Mouse (Mus musculus) hindbrain, embryonic 12.5 days (tissue): ENCODE measurements around the gene Ormdl1. TPM values are rescaled to one million over a fixed set of nuclear protein-coding genes. Genes with fewer than 3 reads are reported as not detected.
"Not testable (repeated sequence)": the region's sequence is repeated elsewhere in the genome, so short reads cannot be mapped to it uniquely, and the experiment has no call there.

ENCODE experiments used
- ATAC-seq: fragments of 200-750 bp; cut with Nextera tagmentation; 2 replicates; pipeline ENCODE4 v1.8.0; 2017; ENCODE audit warnings: moderate TSS enrichment; ENCODE audit not compliant: low FRiP score
- H3K27ac ChIP-seq: fragments of 300-500 bp; sonication (generic); 2 replicates; pipeline ENCODE4 v1.5.1; 2016; ENCODE audit warnings: mild to moderate bottlenecking
- H3K27me3 ChIP-seq: fragments of 300-500 bp; sonication (generic); 2 replicates; pipeline ENCODE4 v1.6.1; 2016; ENCODE audit warnings: mild to moderate bottlenecking
- H3K36me3 ChIP-seq: fragments of 300-500 bp; sonication (generic); 2 replicates; pipeline ENCODE4 v1.6.1; 2016; ENCODE audit warnings: mild to moderate bottlenecking
- H3K4me1 ChIP-seq: fragments of 300-500 bp; sonication (generic); 2 replicates; pipeline ENCODE4 v1.6.1; 2016
- H3K4me2 ChIP-seq: fragments of 300-500 bp; sonication (generic); replicated peaks from 2 replicates; pipeline ENCODE4 v1.6.1; 2016; ENCODE audit warnings: mild to moderate bottlenecking
- H3K4me3 ChIP-seq: fragments of 300-500 bp; sonication (generic); 2 replicates; pipeline ENCODE4 v1.5.1; 2016; ENCODE audit warnings: mild to moderate bottlenecking
- H3K9ac ChIP-seq: fragments of 300-500 bp; sonication (generic); 2 replicates; pipeline ENCODE4 v1.6.1; 2016; ENCODE audit warnings: mild to moderate bottlenecking, moderate library complexity
- H3K9me3 ChIP-seq: fragments of 300-500 bp; sonication (generic); replicated peaks from 2 replicates; pipeline ENCODE4 v1.6.1; 2016; ENCODE audit warnings: mild to moderate bottlenecking
- WGBS: fragments of 180-500 bp; shearing (Covaris S2); methylation state at CpG from one replicate; pipeline ENCODE4 v1.1.7; 2016; 5-methylcytosine and 5-hydroxymethylcytosine counted together
- polyA plus RNA-seq: library from polyadenylated mRNA; unstranded; fragments of >200 nt; fragmentation: Nextera tagmentation; extraction: Ambion mirVana; gene quantifications from 2 replicates; pipeline ENCODE4 v1.2.1, GENCODE M21; 2016

Gene Ormdl1
- polyA plus RNA-seq = 60.9 and 65.5 TPM in 2 replicates

DNA sequence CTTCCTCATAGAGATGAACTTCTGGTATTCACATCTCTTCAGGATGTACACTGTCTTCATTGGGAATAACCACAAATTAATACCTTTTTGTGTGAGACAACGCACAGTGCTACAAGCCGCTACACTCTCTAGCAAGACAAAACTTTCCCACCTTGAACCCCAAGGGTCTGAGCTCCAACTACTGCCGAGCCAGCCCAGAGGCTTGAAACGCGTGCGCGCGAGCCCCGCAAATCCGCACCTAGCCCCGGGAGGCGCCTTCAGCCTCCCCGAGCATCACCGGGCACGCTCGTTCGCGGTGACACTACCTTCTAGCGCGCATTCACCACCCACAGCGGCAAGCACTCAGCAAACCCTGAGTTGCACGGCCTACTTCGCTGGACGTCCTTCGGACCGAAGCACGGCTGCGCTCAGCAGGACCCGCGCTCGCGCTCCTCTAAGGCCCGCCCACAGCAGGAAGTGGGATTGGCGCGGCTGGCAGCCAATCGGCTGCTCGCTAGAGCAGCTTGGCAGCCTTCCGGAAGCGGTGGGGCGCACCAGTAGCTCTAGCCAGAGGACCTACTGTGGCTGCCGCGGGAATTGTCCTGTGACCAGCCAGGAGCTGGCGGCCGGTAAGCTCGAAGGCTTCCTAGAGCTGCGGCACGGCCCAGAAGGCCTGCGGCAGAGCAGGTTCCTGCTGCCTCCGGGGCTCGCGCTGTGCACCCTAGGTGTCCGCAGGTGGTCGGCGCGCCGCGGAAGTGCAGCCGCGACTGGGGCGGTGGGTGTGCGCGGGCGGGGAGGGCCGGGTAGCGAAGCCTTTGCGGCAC, at the start of gene Ormdl1, which contains the start of the genes Pms1 and Gm28778:
TSS of gene Ormdl1 (plus strand) at position 515 of the 803 bp plus-strand sequence.
TSS of gene Pms1 (minus strand) at position 438 of the 803 bp plus-strand sequence.
TSS of gene Gm28778 (plus strand) at position 531 of the 803 bp plus-strand sequence.
- H3K27ac ChIP-seq = peak within 1 kb of the TSS; percentile 86
- H3K9me3 ChIP-seq = no peaks in the 10 kb centered on the region
- H3K4me1 ChIP-seq = peaks cover 8% of the 10 kb centered on the region
- H3K9ac ChIP-seq = peak within 1 kb of the TSS; percentile 79
- H3K4me3 ChIP-seq = peak within 1 kb of the TSS; percentile 84
- 0 out of 2 replicates have a peak, but pooled peaks cover 7% of the 10 kb centered on the region for H3K36me3 ChIP-seq
- peak within 1 kb of the TSS; percentile 63 for H3K4me2 ChIP-seq
- 1% methylated on average over 58 of the region's 66 CpGs for WGBS
- ATAC-seq = peak; percentile 100
- no peaks in the 10 kb centered on the region for H3K27me3 ChIP-seq

DNA sequence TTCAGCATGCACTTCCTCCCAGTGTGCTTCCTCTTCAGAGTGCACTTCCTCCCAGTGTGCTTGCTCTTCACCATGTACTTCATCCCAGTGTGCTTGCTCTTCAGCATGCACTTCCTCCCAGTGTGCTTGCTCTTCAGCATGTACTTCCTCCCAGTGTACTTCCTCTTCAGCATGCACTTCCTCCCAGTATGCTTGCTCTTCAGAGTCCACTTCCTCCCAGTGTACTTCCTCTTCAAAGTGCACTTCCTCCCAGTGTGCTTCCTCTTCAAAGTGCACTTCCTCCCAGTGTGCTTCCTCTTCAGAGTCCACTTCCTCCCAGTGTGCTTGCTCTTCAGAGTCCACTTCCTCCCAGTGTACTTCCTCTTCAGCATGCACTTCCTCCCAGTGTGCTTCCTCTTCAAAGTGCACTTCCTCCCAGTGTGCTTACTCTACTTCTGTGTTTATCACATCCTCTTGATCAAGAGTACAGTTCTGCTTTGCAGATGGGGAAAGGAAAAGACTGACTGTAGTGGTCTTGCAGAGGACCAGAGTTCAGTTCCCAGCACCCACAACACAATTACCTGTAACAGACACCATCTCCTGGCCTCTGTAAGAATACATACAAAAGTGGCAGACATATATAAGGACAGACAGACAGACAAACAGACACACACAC, 31.8 kb upstream of the Ormdl1 start:
- H3K4me2 ChIP-seq, H3K4me3 ChIP-seq, H3K36me3 ChIP-seq, H3K27me3 ChIP-seq, H3K9me3 ChIP-seq, H3K27ac ChIP-seq, H3K9ac ChIP-seq, ATAC-seq, H3K4me1 ChIP-seq: not testable (repeated sequence)

DNA sequence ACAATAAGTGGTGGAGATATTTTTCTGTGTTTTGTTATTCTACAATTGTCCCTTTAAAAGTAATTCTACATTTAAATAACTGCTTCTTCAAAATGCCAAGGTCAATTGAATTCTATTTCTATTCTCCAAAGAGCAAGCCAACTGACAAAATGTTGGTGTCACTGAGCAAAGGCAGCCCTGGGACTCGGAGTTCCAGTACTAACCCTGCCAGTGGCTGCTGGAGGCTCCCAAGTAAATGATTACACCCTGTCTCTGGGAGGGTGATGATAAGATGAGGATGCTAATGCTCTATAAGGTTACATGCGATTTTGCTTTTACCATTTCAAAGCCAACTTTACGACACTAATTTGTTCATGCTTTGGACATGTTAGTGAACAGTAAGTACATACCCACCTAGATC, 27.0 kb upstream of the Ormdl1 start:
- no peak overlapping the region for H3K4me2 ChIP-seq
- WGBS = 97% methylated on average over 3 of the region's 3 CpGs

DNA sequence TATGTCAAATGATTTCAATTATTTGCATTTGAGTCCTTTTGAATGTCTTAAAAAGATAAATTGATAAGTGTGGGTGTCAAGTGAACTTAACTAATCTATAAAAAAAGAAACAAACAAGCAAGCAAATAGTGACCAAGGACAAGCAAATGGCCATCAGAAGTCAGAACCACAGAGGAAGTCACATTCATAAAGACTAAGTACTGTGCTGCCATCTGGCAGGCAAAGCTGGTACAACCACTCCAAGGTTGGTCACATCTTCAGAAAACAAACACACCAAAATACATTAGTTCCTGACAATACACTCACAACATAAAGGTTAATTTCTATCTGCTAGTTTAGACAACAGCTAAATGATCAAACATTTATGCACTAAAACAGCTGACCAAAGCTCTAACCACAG, 24.2 kb upstream of the Ormdl1 start:
- no peak for ATAC-seq
- H3K27ac ChIP-seq = no peak overlapping the region
- H3K4me1 ChIP-seq = no peaks in the 10 kb centered on the region
- no peak overlapping the region for H3K9ac ChIP-seq
- H3K4me2 ChIP-seq = no peak overlapping the region
- no peaks in the 10 kb centered on the region for H3K9me3 ChIP-seq
- H3K4me3 ChIP-seq = no peak overlapping the region
- no peaks in the 10 kb centered on the region for H3K27me3 ChIP-seq
- H3K36me3 ChIP-seq = no peaks in the 10 kb centered on the region

More for the DNA sequence above, 27.0 kb upstream of the Ormdl1 start:
- Histone ChIP-seq H3K27me3 (no peaks in the 10 kb centered on the region), H3K9me3 (no peaks in the 10 kb centered on the region), H3K9ac (no peak overlapping the region), H3K4me3 (no peak overlapping the region), H3K27ac (no peak overlapping the region), H3K36me3 (peaks cover 5% of the 10 kb centered on the region; the same call in 1 of the 2 replicates), H3K4me1 (no peaks in the 10 kb centered on the region)
- ATAC-seq = no peak

DNA sequence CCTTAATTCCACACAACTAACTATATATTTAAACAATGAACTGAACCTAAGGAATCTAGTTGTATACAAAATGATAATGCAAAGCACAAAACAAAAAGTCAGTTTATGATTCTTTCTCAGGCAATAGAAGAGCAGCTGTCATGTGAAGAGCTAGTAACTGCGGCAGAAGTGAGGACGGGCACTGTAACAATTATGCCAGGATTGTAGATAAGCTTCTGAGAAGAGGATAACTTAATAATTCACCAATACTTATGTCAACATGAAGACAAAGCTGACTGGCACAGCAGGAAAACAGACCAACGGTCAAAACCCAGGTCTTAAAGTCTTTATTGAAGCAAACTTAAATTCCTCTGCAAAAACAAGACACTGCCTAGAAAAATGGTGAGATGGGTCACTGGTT, 5.7 kb upstream of the Ormdl1 start:
- Histone ChIP-seq H3K36me3 (no peaks in the 10 kb centered on the region), H3K4me1 (0 out of 2 replicates have a peak, but pooled peaks cover 3% of the 10 kb centered on the region), H3K9me3 (no peaks in the 10 kb centered on the region), H3K27ac (no peak overlapping the region), H3K4me3 (no peak overlapping the region), H3K27me3 (no peaks in the 10 kb centered on the region), H3K9ac (no peak overlapping the region), H3K4me2 (no peak overlapping the region)
- ATAC-seq = no peak
- 92% methylated on average over 3 of the region's 3 CpGs for WGBS

DNA sequence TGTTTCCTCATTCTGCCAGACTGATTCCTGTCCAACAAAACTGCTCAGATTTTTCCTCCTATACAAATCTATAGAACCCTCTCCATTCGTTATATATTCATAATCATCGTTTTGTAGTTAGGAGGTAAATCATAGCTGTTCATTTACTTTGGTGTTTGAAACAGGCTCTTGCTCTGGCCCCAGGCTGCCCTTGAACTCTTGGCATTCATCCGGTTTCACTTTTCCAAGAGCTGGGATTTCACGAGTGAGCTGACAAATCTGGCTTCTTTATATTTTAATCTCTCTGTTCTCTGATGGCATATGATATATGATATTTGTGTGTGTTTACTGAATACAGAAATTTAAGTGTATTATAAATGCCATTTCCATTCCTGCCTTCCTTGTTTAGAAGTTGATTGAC, 3.6 kb downstream of the Ormdl1 start:
- H3K9me3 ChIP-seq = no peaks in the 10 kb centered on the region
- 0 out of 2 replicates have a peak, but pooled peaks cover 7% of the 10 kb centered on the region for H3K36me3 ChIP-seq
- WGBS = 88% methylated on average over 4 of the region's 4 CpGs

DNA sequence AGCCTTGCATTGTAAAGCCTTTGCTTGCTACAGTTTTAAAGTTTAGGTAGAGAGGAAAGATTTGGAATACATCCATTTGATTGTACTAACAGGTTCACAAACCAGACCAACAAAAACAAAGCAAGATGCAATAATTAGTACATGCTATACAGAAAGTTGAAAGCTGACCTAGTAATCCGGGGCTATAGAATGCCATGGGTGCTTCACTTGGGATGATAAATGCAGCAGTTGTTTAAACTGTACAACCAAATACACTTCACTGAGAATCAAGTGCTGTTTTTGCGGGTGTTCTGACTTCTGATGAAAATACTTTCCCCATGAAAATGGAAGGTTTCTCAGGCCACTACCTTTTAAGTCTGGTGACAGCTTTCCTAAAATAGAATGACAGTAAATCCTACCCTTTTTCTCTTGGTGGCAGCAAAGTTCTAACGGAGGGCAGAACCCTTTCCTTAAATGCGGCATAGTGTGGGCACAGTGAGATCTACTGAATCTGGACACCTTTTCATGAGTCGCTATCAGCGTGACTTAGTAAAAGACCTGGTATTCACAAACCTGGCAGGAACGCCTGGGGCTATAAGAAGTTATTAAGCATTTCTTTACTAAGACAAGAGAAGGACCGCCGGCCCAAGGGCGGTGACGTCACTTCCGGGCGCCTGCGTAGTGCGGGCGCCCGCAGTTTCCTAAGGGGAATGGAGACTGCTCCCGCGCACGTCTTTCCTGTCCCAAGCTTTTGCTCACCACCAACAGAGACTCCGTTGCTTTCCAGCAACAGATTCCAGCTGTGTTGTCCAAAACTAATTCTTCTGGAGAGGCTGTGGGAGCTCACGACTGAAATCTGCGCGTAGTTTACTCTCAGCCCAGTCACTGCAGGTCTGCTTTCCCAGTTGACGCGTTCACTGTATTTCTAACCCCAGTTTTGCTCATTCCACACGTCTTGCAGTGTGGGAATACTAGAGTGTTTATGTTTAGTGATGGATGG, 16.4 kb downstream of the Ormdl1 start, which contains the start of gene Osgepl1:
TSS of gene Osgepl1 (plus strand) at position 636 of the 979 bp plus-strand sequence.
- Histone ChIP-seq H3K9me3 (no peaks in the 10 kb centered on the region), H3K9ac (peak within 1 kb of the TSS; percentile 74), H3K4me1 (no peaks in the 10 kb centered on the region), H3K4me2 (peak within 1 kb of the TSS; percentile 69), H3K36me3 (peaks cover 9% of the 10 kb centered on the region), H3K27ac (peak within 1 kb of the TSS; percentile 88), H3K4me3 (peak within 1 kb of the TSS; percentile 65), H3K27me3 (no peaks in the 10 kb centered on the region)
- peak; percentile 99 for ATAC-seq
- WGBS = 3% methylated on average over 27 of the region's 27 CpGs

More for the DNA sequence above, 3.6 kb downstream of the Ormdl1 start:
- no peaks in the 10 kb centered on the region for H3K27me3 ChIP-seq
- no peak overlapping the region for H3K4me2 ChIP-seq
- no peak overlapping the region for H3K9ac ChIP-seq
- peaks cover 8% of the 10 kb centered on the region for H3K4me1 ChIP-seq
- no peak for ATAC-seq
- no peak overlapping the region for H3K4me3 ChIP-seq
- H3K27ac ChIP-seq = no peak overlapping the region

DNA sequence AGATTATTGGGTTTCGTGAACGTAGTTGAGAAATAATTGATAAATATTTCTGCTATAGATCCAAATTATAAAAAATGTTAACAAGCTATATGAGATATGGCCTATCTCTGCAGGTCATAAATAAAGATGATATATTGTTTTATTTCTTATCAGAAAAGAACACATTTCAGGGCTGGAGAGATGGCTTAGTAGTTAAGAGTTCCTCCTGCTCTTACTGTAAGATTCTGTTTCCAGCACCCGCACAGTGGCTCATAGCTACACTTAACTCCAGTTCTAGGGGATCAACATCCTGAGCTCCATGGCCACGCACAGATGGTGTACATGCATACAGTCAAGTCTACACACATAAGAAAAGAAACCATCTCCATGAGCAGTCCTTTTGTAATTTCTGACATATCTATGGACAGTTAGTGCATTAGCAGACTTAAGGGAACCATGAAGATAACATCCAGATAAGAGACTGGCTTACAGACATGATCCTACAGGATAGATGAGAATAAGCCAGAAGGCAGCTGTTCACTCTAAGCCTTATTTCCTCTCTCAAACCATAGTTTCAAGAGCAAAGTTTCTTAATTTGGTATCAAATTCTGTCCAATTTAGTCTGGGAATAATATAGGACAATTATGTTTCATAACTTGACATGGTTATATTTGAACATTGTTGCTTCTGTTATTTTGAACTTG, 24.9 kb downstream of the Ormdl1 start:
- Histone ChIP-seq H3K27ac (no peak overlapping the region), H3K36me3 (peaks cover 13% of the 10 kb centered on the region), H3K4me2 (no peak overlapping the region), H3K4me3 (no peak overlapping the region), H3K4me1 (no peaks in the 10 kb centered on the region), H3K9ac (no peak overlapping the region), H3K27me3 (no peaks in the 10 kb centered on the region), H3K9me3 (no peaks in the 10 kb centered on the region)
- WGBS = 96% methylated on average over 4 of the region's 4 CpGs
- no peak for ATAC-seq

DNA sequence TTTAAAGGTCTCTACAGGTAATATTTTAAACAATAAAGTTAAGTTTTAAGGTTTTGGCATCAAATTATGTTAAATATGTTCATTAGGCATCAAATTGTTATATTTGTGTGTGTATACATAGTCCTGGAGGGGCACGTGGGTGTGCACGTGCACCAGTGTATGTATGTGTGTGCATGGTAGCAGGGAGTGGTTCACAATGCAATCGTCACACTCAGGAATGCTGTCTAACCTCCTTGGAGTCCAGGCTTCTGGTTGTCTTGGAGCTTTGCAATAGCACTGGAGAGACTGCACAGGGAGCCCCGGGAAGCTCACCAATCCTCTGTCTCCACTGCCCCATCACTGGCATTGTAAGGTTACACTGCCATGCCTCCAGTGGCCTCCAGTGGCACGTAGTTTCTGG, 26.4 kb downstream of the Ormdl1 start:
- Histone ChIP-seq H3K36me3 (peaks cover 7% of the 10 kb centered on the region; the same call in 1 of the 2 replicates), H3K4me1 (no peaks in the 10 kb centered on the region), H3K4me3 (no peak overlapping the region), H3K27me3 (no peaks in the 10 kb centered on the region), H3K9ac (no peak overlapping the region), H3K9me3 (no peaks in the 10 kb centered on the region), H3K4me2 (no peak overlapping the region), H3K27ac (no peak overlapping the region)
- WGBS = 97% methylated on average over 5 of the region's 5 CpGs
- ATAC-seq = no peak

DNA sequence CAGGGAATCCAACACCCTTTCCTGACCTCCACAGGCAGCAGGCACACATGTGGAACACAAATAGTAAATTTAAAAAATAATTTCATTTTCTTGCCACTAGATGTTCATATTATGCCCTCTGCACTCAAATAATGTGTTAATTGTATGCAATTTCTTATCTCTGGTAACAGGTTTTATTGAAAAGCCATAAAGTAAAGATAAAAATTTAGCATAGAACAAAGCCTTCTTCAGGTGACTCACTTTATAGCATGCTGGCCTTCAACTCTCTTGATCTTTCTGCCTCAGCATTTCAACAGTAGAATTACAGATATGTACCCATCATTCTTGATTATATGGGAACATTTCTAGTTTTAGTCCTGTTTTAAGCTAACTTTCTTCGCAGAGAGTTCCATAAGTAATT, 27.4 kb downstream of the Ormdl1 start:
- Histone ChIP-seq H3K9me3 (no peaks in the 10 kb centered on the region), H3K4me2 (no peak overlapping the region), H3K4me3 (no peak overlapping the region), H3K27me3 (no peaks in the 10 kb centered on the region), H3K4me1 (no peaks in the 10 kb centered on the region), H3K36me3 (peaks cover 4% of the 10 kb centered on the region; the same call in 1 of the 2 replicates), H3K27ac (no peak overlapping the region), H3K9ac (no peak overlapping the region)
- ATAC-seq = no peak
- WGBS = 100% methylated on average over 1 of the region's 1 CpGs

DNA sequence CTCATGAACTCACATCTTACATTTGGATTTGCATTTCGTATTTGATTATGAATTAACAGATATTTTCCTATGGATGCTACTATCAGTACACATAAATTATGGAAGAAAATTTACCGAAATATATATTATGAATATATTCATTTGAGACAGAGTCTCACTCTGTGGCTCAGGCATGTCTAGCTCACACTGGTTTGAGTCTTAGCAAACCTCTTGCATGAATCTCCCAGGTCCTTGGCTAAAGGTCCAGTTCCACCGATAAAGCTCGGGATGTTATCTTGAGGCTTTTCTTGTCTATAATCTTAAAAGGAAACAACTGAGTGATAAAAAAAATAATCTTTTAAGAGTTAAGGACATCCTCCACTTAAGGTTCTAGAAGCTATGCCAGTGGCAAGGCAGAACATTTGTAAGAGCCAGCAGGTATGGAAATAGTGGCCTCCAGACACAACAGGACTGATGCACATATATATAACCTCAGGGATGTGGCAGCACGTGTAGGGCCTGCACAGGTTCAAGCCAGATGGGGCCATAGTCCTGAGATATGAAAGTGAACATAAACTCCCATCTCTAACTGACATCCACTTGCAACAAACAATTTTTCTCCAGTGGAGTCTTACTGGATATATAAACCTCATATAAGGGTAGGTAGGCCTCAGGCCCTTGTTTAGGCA, 28.1 kb downstream of the Ormdl1 start:
- Histone ChIP-seq H3K36me3 (peaks cover 4% of the 10 kb centered on the region; the same call in 1 of the 2 replicates), H3K4me3 (no peak overlapping the region), H3K9me3 (no peaks in the 10 kb centered on the region), H3K9ac (no peak overlapping the region), H3K27me3 (no peaks in the 10 kb centered on the region), H3K27ac (no peak overlapping the region), H3K4me2 (no peak overlapping the region), H3K4me1 (no peaks in the 10 kb centered on the region)
- no peak for ATAC-seq
- 92% methylated on average over 5 of the region's 5 CpGs for WGBS
